Mouse (Mus musculus) kidney, embryonic 14.5 days (tissue): Measurements from ENCODE around the gene Naif1. TPM values are rescaled to one million over a fixed set of nuclear protein-coding genes. Genes with fewer than 3 reads are reported as not detected.

Experiments
- ATAC-seq: fragments of 200-750 bp; cut with Nextera tagmentation; 2 replicates; pipeline ENCODE4 v1.8.0; 2017; ENCODE audit warnings: moderate number of reproducible peaks, mild to moderate bottlenecking, moderate TSS enrichment, moderate library complexity; ENCODE audit not compliant: low FRiP score, low TSS enrichment
- H3K27ac ChIP-seq: fragments of 300-500 bp; sonication (generic); 2 replicates; pipeline ENCODE4 v1.5.1; 2014; ENCODE audit warnings: low read depth, mild to moderate bottlenecking, low read length, moderate library complexity, mixed read lengths
- H3K27me3 ChIP-seq: fragments of 300-500 bp; sonication (generic); 2 replicates; pipeline ENCODE4 v1.6.1; 2014; ENCODE audit warnings: mild to moderate bottlenecking, low read length; ENCODE audit not compliant: control insufficient read depth, insufficient read depth
- H3K36me3 ChIP-seq: fragments of 300-500 bp; sonication (generic); 2 replicates; pipeline ENCODE4 v1.6.1; 2014; ENCODE audit warnings: low read length, mixed read lengths; ENCODE audit not compliant: control insufficient read depth, insufficient read depth
- H3K4me1 ChIP-seq: fragments of 300-500 bp; sonication (generic); 2 replicates; pipeline ENCODE4 v1.6.1; 2014; ENCODE audit warnings: low read length, mixed read lengths; ENCODE audit not compliant: control insufficient read depth, insufficient read depth
- H3K4me2 ChIP-seq: fragments of 300-500 bp; sonication (generic); replicated peaks from 2 replicates; pipeline ENCODE4 v1.6.1; 2014; ENCODE audit warnings: low read depth, mild to moderate bottlenecking, low read length
- H3K4me3 ChIP-seq: fragments of 300-500 bp; sonication (generic); 2 replicates; pipeline ENCODE4 v1.5.1; 2014; ENCODE audit warnings: mild to moderate bottlenecking, low read length
- H3K9ac ChIP-seq: fragments of 300-500 bp; sonication (generic); 2 replicates; pipeline ENCODE4 v1.6.1; 2014; ENCODE audit warnings: low read depth, mild to moderate bottlenecking, low read length, moderate library complexity
- H3K9me3 ChIP-seq: fragments of 300-500 bp; sonication (generic); 2 replicates; pipeline ENCODE4 v1.6.1; 2016; ENCODE audit warnings: low read length; ENCODE audit not compliant: control insufficient read depth
- WGBS: fragments of 180-500 bp; shearing (Covaris S2); extraction: QIAGEN DNeasy Blood & Tissue Kit; methylation state at CpG from one replicate; pipeline ENCODE4 v1.1.7; 2014; 5-methylcytosine and 5-hydroxymethylcytosine counted together
- polyA plus RNA-seq: library from polyadenylated mRNA; unstranded; fragments of >200 nt; fragmentation: Nextera tagmentation; extraction: Ambion mirVana; gene quantifications from 2 replicates; pipeline ENCODE4 v1.2.1, GENCODE M21; 2014

The Naif1 gene
- polyA plus RNA-seq, 1 experiment from 2014 or later, result 6.4 TPM

DNA sequence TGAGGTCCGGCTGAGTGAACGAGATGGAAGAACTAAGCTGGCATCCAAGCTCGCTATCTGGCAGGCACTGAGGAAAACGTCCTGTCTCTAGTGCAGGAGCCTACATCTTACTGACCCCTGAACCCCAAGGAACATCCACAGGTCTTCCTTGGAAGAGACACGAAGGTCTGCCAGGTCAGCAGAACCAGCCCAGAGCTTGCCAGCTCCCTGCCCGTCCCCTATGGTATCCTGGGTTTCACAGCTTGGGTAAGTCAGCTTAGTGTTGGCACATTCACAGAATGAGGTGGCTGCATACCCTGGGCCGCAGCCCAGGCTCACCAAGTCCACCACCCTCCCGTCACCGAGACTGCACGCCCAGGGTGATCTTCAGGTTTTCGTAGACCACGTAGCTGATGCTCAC, 34.5 kb upstream of the Naif1 start:
- H3K4me1 ChIP-seq, result peaks cover 8% of the 10 kb centered on the region
- WGBS, result 96% methylated on average over 12 of the region's 12 CpGs
- H3K36me3 ChIP-seq, result peaks cover 67% of the 10 kb centered on the region
- no peak overlapping the region for H3K4me2 ChIP-seq
- H3K9me3 ChIP-seq, result no peaks in the 10 kb centered on the region
- ATAC-seq, result no peak
- no peak overlapping the region for H3K4me3 ChIP-seq
- no peak overlapping the region for H3K9ac ChIP-seq
- no peak overlapping the region for H3K27ac ChIP-seq
- H3K27me3 ChIP-seq, result no peaks in the 10 kb centered on the region

DNA sequence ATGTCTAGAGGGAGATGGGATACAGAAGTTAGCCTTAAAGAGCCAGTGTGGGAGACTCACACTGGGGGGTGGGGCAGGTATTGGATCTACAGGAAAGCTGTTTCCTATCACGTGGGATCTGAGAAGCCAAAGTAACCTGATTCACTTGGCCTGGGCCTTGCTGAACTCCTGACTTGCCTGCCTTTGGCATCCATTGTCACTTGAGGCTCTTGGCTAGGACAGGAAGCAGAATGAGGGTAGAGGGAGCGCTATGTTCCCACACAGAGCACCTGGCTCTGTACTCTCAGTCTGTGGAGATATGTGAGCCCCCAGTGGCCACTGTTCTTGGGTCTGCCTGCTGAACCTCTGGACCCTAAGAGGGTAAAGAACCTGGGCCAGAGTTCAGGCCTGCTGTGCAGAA, 33.7 kb upstream of the Naif1 start:
- H3K9ac ChIP-seq, result no peak overlapping the region; the same call in 1 of the 2 replicates
- no peak for ATAC-seq
- no peaks in the 10 kb centered on the region for H3K9me3 ChIP-seq
- H3K4me3 ChIP-seq, result no peak overlapping the region
- H3K36me3 ChIP-seq, result peaks cover 71% of the 10 kb centered on the region
- peaks cover 8% of the 10 kb centered on the region for H3K4me1 ChIP-seq
- H3K27ac ChIP-seq, result no peak overlapping the region
- no peak overlapping the region for H3K4me2 ChIP-seq
- no peaks in the 10 kb centered on the region for H3K27me3 ChIP-seq
- WGBS, result 52% methylated on average over 2 of the region's 2 CpGs

DNA sequence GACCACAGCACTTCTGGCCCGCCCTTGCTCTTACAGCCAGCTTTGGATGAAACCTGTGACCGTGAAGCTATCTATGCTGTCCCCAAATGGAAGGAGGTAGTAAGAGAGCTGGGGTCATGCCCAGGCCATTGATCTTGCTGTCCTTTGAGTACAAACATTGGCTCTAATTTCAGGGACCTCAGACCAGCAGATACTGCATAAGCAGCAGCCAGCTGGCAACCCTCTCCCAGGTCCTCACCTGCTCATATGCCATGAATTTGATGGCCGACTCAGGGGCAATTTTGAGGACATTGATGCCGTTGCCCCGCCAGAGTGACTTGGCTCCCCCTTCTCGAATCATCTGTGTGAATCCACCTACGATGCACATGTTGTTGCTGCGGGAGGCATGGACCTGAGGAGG, 32.8 kb upstream of the Naif1 start:
- ATAC-seq, result no peak
- Histone ChIP-seq H3K9ac (no peak overlapping the region), H3K36me3 (peaks cover 71% of the 10 kb centered on the region), H3K4me2 (no peak overlapping the region), H3K4me3 (no peak overlapping the region), H3K27me3 (no peaks in the 10 kb centered on the region), H3K9me3 (no peaks in the 10 kb centered on the region), H3K27ac (no peak overlapping the region), H3K4me1 (peaks cover 9% of the 10 kb centered on the region)
- WGBS, result 62% methylated on average over 8 of the region's 8 CpGs

DNA sequence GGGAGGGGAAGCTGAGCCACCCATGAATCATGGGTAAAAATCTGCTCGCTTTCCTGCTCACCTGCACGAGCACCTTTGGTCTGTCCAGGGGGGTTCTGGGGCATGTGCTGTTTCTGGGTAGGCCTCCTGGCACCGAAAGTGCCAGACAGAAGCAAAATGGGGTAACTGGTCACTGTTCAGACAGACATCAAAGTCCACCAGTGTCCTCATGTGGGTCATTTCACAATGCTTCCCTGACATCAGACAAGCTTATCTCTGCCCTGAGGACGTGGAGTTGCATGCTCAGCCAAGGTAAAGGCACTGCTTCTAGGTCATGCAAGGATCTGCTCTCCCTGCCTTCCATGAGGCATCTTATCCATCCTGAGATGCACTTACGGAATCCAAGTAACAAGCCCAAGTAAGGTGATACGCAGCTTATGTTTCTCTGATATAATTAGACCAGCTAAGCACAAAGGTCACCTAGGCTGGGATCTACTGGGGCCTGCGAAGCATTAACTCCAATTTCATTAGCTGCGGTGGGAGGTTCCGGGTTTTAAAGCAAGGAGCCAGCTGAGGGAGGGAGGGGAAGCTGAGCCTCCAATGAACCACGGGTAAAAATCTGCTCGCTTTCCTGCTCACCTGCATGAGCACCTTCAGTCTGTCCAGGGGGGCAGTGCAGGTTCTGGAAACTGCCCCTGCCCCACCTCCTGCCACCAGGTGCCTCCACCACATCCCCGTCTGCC, 31.7 kb upstream of the Naif1 start:
- H3K36me3 ChIP-seq, result peaks cover 71% of the 10 kb centered on the region
- no peak overlapping the region for H3K4me3 ChIP-seq
- 55% methylated on average over 12 of the region's 12 CpGs for WGBS
- H3K27ac ChIP-seq, result no peak overlapping the region
- ATAC-seq, result no peak
- no peak overlapping the region for H3K4me2 ChIP-seq
- H3K4me1 ChIP-seq, result peaks cover 20% of the 10 kb centered on the region
- H3K9ac ChIP-seq, result no peak overlapping the region
- H3K9me3 ChIP-seq, result no peaks in the 10 kb centered on the region
- H3K27me3 ChIP-seq, result no peaks in the 10 kb centered on the region

DNA sequence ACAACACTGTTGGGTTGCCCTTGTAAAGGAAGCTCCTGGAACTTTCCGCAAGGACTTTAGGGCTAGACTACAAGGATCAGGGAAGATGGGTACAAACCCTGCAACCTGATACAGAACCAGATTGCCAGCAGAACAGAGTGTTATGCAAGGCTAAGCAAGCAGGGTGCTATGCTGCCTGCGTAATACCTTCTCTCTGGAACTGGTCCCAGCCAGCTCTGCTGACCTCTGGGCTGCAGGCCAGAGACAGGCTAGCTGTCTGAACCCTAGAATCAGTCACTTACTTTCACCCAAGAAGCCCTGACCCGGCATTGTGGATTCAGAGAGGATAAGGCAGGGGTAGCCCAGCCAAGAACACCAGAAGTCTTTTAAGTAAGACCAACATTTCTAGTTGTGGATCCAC, 30.9 kb upstream of the Naif1 start:
- no peak overlapping the region for H3K9ac ChIP-seq
- no peaks in the 10 kb centered on the region for H3K27me3 ChIP-seq
- no peaks in the 10 kb centered on the region for H3K9me3 ChIP-seq
- 0 out of 2 replicates have a peak overlapping the region, but pooled peaks have one; percentile 30 for H3K27ac ChIP-seq
- H3K4me3 ChIP-seq, result no peak overlapping the region
- WGBS, result 71% methylated on average over 3 of the region's 3 CpGs
- no peak overlapping the region for H3K4me2 ChIP-seq
- peaks cover 25% of the 10 kb centered on the region for H3K4me1 ChIP-seq
- ATAC-seq, result no peak
- H3K36me3 ChIP-seq, result peaks cover 67% of the 10 kb centered on the region

DNA sequence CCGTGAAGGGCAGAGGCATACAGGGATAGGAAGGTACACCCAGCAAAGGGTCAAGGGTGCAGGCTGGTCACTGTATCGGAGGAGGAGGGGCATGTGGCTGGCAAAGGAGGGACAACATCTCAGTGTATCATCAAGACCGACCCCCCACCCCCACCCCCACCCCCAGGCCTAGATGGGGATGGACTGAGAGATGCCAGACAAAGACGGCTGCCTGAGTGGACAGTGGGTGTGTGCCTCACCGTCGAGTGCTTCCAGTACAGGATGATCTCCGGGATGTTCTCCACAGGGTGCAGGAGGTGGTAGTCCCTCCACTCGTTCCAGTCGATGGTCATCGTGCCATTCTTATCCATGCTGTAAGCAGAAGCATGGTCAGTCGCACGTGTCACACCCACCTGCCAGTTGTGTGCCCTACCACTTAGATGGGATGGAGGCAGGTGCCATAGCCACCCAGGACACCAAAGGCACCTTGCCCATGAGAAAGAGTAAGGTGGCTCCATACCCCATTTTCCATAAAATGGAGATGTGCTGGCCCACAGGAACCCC, 30.1 kb upstream of the Naif1 start:
- H3K9me3 ChIP-seq, result no peaks in the 10 kb centered on the region
- no peak overlapping the region for H3K4me2 ChIP-seq
- peaks cover 32% of the 10 kb centered on the region for H3K4me1 ChIP-seq
- ATAC-seq, result no peak
- H3K36me3 ChIP-seq, result peaks cover 60% of the 10 kb centered on the region
- no peak overlapping the region for H3K4me3 ChIP-seq
- no peaks in the 10 kb centered on the region for H3K27me3 ChIP-seq
- H3K9ac ChIP-seq, result no peak overlapping the region
- 87% methylated on average over 12 of the region's 12 CpGs for WGBS
- no peak overlapping the region for H3K27ac ChIP-seq

DNA sequence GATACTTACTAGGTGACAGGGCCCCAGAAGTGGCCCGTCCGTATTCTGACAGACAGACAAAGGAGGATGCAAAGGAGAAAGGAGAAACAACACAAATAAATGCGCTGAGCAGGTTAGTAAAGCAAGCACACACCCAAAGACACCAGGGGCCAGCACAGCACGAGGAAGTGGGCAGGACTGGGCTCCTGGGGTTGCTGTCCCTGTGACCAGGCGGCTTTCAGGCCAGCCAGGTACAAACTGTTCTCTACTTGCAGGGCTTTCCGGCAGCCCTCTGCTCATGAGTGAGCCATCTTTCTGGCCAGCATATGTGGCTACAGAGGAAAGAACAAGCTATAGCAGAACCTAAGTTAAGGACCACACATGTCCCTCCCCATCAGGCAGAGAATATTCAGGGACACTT, 29.6 kb upstream of the Naif1 start:
- no peak overlapping the region for H3K27ac ChIP-seq
- H3K9me3 ChIP-seq, result no peaks in the 10 kb centered on the region
- H3K36me3 ChIP-seq, result peaks cover 55% of the 10 kb centered on the region
- whole genome bisulfite sequencing, result 91% methylated on average over 6 of the region's 6 CpGs
- H3K4me3 ChIP-seq, result no peak overlapping the region
- H3K4me2 ChIP-seq, result no peak overlapping the region
- H3K4me1 ChIP-seq, result peaks cover 36% of the 10 kb centered on the region
- H3K27me3 ChIP-seq, result no peaks in the 10 kb centered on the region
- no peak for ATAC-seq
- H3K9ac ChIP-seq, result no peak overlapping the region

DNA sequence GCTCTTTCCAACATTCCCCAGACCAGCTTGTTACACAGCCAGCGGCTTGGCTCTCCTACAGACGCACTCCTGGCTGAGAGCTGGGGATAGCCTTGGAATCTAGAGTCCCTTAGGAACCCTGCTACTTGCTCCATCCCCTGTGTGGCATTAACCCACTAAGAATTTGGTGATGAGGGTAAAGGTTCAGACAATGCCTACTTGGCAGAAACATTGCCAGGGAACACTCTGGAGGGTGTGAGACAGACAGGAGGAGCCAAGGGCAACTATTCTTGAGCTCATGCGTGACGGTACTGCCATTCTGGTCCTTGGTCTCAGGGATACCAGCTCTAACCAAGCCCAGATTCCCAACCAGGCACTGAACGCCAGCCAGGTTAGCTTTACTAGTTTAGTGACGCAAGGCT, 28.4 kb upstream of the Naif1 start:
- Histone ChIP-seq H3K4me2 (no peak overlapping the region), H3K4me3 (no peak overlapping the region), H3K27ac (no peak overlapping the region), H3K36me3 (peaks cover 43% of the 10 kb centered on the region), H3K4me1 (peaks cover 37% of the 10 kb centered on the region), H3K9ac (no peak overlapping the region), H3K9me3 (no peaks in the 10 kb centered on the region), H3K27me3 (no peaks in the 10 kb centered on the region)
- no peak for ATAC-seq
- 97% methylated on average over 6 of the region's 6 CpGs for WGBS

DNA sequence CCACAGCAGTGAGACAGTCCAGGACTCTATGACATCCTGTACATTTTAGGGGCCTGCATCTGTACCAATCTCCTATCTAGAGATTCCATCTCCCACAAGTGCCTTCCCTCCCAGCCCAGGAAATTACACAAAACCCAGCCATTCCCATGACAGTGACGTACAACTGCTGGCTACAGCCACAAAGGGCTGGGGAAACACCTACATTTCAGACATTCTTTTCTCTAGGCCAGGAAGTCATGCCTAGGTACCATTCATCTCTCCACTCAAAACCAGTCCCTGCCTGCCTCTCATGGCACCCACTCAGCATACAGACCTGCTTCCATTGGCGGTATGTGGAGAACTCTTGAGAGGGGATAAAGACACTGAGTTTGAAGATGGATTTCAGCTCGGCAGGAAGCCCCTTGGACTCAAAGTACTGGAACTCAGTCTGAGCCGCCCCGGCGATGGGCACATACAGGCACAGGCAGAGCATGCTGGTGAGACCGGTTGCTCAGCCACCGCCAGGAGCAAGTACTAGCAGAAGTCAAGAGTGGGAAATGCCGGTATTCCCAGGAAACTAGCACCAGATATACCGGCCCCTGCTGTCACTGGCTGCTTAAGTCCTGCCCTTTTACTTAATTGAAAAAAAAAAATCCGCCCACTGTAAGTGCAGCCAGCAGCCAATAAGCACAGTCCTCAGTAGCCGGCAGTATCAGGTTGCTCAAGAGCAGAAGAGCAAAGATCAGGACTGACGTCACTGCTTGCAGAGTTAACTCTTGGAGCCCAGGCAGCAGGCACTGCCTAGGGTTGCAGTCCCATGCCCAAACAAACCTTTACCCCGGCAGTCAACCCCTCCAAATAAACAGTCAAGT, 26.6 kb upstream of the Naif1 start:
- H3K27me3 ChIP-seq, result no peaks in the 10 kb centered on the region
- H3K9ac ChIP-seq, result peak overlapping the region; percentile 48
- peak overlapping the region; percentile 40 for H3K4me3 ChIP-seq
- no peaks in the 10 kb centered on the region for H3K9me3 ChIP-seq
- 2% methylated on average over 14 of the region's 14 CpGs for WGBS
- ATAC-seq, result peak; percentile 91
- peak overlapping the region; percentile 75 for H3K4me2 ChIP-seq
- peaks cover 48% of the 10 kb centered on the region for H3K4me1 ChIP-seq
- H3K27ac ChIP-seq, result peak overlapping the region; percentile 85
- peaks cover 25% of the 10 kb centered on the region for H3K36me3 ChIP-seq
